Mouse (Mus musculus) stomach, embryonic 15.5 days (tissue): Measurements from ENCODE around the gene Cdrt4. TPM values are rescaled to one million over a fixed set of nuclear protein-coding genes. Genes with fewer than 3 reads are reported as not detected.

Experiments used
- ATAC-seq: fragments of 200-750 bp; cut with Nextera tagmentation; 2 replicates; pipeline ENCODE4 v1.8.0; 2017; ENCODE audit warnings: low read depth, moderate number of reproducible peaks, moderate TSS enrichment; ENCODE audit not compliant: insufficient read depth, low FRiP score
- H3K27ac ChIP-seq: fragments of 300-500 bp; sonication (generic); 2 replicates; pipeline ENCODE4 v1.5.1; 2015; ENCODE audit warnings: mild to moderate bottlenecking, inconsistent platforms
- H3K27me3 ChIP-seq: fragments of 300-500 bp; sonication (generic); replicated peaks from 2 replicates; pipeline ENCODE4 v1.6.1; 2015; ENCODE audit warnings: inconsistent platforms
- H3K36me3 ChIP-seq: fragments of 300-500 bp; sonication (generic); 2 replicates; pipeline ENCODE4 v1.6.1; 2015; ENCODE audit warnings: inconsistent platforms
- H3K4me1 ChIP-seq: fragments of 300-500 bp; sonication (generic); 2 replicates; pipeline ENCODE4 v1.6.1; 2015; ENCODE audit warnings: inconsistent platforms
- H3K4me2 ChIP-seq: fragments of 300-500 bp; sonication (generic); 2 replicates; pipeline ENCODE4 v1.6.1; 2015; ENCODE audit warnings: mild to moderate bottlenecking, inconsistent platforms
- H3K4me3 ChIP-seq: fragments of 300-500 bp; sonication (generic); replicated peaks from 2 replicates; pipeline ENCODE4 v1.5.1; 2015; ENCODE audit warnings: inconsistent platforms
- H3K9ac ChIP-seq: fragments of 300-500 bp; sonication (generic); 2 replicates; pipeline ENCODE4 v1.6.1; 2015; ENCODE audit warnings: inconsistent platforms
- H3K9me3 ChIP-seq: fragments of 300-500 bp; sonication (generic); 2 replicates; pipeline ENCODE4 v1.6.1; 2016; ENCODE audit warnings: inconsistent platforms
- WGBS: fragments of 180-500 bp; shearing (Covaris S2); methylation state at CpG from one replicate; pipeline ENCODE4 v1.1.7; 2015; 5-methylcytosine and 5-hydroxymethylcytosine counted together
- polyA plus RNA-seq: library from polyadenylated mRNA; unstranded; fragments of >200 nt; fragmentation: Nextera tagmentation; extraction: Ambion mirVana; gene quantifications from 2 replicates; pipeline ENCODE4 v1.2.1, GENCODE M21; 2015

Gene Cdrt4
- polyA plus RNA-seq, 1 experiment from 2014 or later, result 0.19 TPM

GRCm38 (mm10) chr11:63026651-63027141, 75.7 kb downstream of the Cdrt4 start:
- H3K9ac ChIP-seq, result no peak overlapping the region
- 74% methylated on average over 9 of the region's 9 CpGs for WGBS
- H3K36me3 ChIP-seq, result no peaks in the 10 kb centered on the region
- no peaks in the 10 kb centered on the region for H3K9me3 ChIP-seq
- H3K27ac ChIP-seq, result peak overlapping the region; percentile 62; the same call in 1 of the 2 replicates
- no peak overlapping the region for H3K4me3 ChIP-seq
- no peak overlapping the region for H3K4me2 ChIP-seq
- peaks cover 26% of the 10 kb centered on the region; the same call in 1 of the 2 replicates for H3K4me1 ChIP-seq
- H3K27me3 ChIP-seq, result no peaks in the 10 kb centered on the region
- no peak for ATAC-seq

- Histone ChIP-seq H3K4me2 (no peak overlapping the region), H3K4me3 (no peak overlapping the region), H3K9ac (no peak overlapping the region), H3K27me3 (no peaks in the 10 kb centered on the region), H3K27ac (no peak overlapping the region), H3K36me3 (no peaks in the 10 kb centered on the region), H3K9me3 (no peaks in the 10 kb centered on the region), H3K4me1 (peaks cover 26% of the 10 kb centered on the region; the same call in 1 of the 2 replicates)
- ATAC-seq, result no peak
- 90% methylated on average over 3 of the region's 3 CpGs for WGBS
Measured at GRCm38 (mm10) chr11:63028131-63028530, 77.1 kb downstream of the Cdrt4 start.

DNA sequence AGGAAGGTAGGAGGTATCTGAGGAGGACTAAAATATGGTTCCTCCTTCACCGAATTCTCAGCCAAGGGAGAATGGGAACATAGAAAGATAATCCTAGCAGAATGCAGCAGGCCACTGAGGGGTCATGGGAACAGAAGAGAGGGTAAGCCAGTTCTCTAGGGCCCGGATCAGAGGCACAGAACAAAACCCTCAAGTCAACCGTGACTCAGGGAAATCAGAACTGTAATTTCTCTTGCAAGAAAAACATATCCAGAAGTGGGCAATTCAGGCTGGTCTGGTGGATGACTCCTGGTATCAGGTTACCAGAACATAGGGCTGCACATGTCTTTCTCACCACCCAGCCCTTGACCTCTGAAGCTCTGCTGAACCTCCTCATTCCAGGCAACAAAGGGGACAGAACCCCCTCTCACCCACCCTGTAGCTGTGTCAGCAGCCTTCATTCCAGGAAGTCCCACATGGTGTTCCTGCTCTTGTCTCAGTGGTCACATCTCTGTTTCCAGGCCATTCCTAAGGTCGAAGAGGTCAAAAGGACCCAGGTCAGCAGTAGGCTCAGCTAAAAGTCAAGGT, 78.2 kb downstream of the Cdrt4 start:
- no peak overlapping the region for H3K9ac ChIP-seq
- H3K4me1 ChIP-seq, result peaks cover 16% of the 10 kb centered on the region; the same call in 1 of the 2 replicates
- H3K36me3 ChIP-seq, result no peaks in the 10 kb centered on the region
- H3K27ac ChIP-seq, result no peak overlapping the region
- H3K27me3 ChIP-seq, result no peaks in the 10 kb centered on the region
- 54% methylated on average over 4 of the region's 4 CpGs for WGBS
- no peaks in the 10 kb centered on the region for H3K9me3 ChIP-seq
- H3K4me3 ChIP-seq, result no peak overlapping the region
- no peak overlapping the region for H3K4me2 ChIP-seq
- no peak for ATAC-seq

GRCm38 (mm10) chr11:63029721-63030120, 78.7 kb downstream of the Cdrt4 start:
- no peak overlapping the region for H3K27ac ChIP-seq

GRCm38 (mm10) chr11:63035420-63036211, 84.6 kb downstream of the Cdrt4 start:
- Histone ChIP-seq H3K27ac (no peak overlapping the region), H3K9me3 (no peaks in the 10 kb centered on the region), H3K4me2 (no peak overlapping the region), H3K4me1 (no peaks in the 10 kb centered on the region), H3K9ac (no peak overlapping the region), H3K27me3 (no peaks in the 10 kb centered on the region), H3K4me3 (no peak overlapping the region), H3K36me3 (no peaks in the 10 kb centered on the region)
- 61% methylated on average over 11 of the region's 11 CpGs for WGBS
- ATAC-seq, result no peak

More at GRCm38 (mm10) chr11:63029721-63030120, 78.7 kb downstream of the Cdrt4 start:
- Histone ChIP-seq H3K9me3 (no peaks in the 10 kb centered on the region), H3K4me3 (no peak overlapping the region), H3K9ac (no peak overlapping the region), H3K36me3 (no peaks in the 10 kb centered on the region), H3K4me2 (no peak overlapping the region), H3K4me1 (peaks cover 14% of the 10 kb centered on the region; the same call in 1 of the 2 replicates), H3K27me3 (no peaks in the 10 kb centered on the region)
- no peak for ATAC-seq
- WGBS, result 89% methylated on average over 6 of the region's 6 CpGs

- H3K4me1 ChIP-seq, result no peaks in the 10 kb centered on the region
- H3K27me3 ChIP-seq, result no peaks in the 10 kb centered on the region
- no peaks in the 10 kb centered on the region for H3K9me3 ChIP-seq
- no peak overlapping the region for H3K4me3 ChIP-seq
- no peak overlapping the region for H3K4me2 ChIP-seq
- WGBS, result 66% methylated on average over 12 of the region's 12 CpGs
- no peak overlapping the region for H3K27ac ChIP-seq
- H3K36me3 ChIP-seq, result no peaks in the 10 kb centered on the region
- H3K9ac ChIP-seq, result no peak overlapping the region
- no peak for ATAC-seq
Measured at GRCm38 (mm10) chr11:63040002-63040661, 89.1 kb downstream of the Cdrt4 start.

Other genes starting within 250 kb of the Cdrt4 start
- 6.7 and 7.2 TPM in 2 replicates for gene Zfp287, start 219.3 kb upstream of the Cdrt4 start, polyA plus RNA-seq
- gene Gm10428, start 198.1 kb upstream of the Cdrt4 start, polyA plus RNA-seq, result not detected in 2 replicates
- gene Zfp286, start 161.7 kb upstream of the Cdrt4 start, polyA plus RNA-seq, result 14.9 and 15.3 TPM in 2 replicates
- 13.8 and 15.6 TPM in 2 replicates for gene Trim16, start 131.0 kb upstream of the Cdrt4 start, polyA plus RNA-seq
- gene Fbxw10, start 104.1 kb upstream of the Cdrt4 start, polyA plus RNA-seq, result 0.33 and 0.41 TPM in 2 replicates
- gene Tvp23b, start 71.7 kb upstream of the Cdrt4 start, polyA plus RNA-seq, result 76.7 and 80.1 TPM in 2 replicates
- gene Tekt3, start 110.5 kb downstream of the Cdrt4 start, polyA plus RNA-seq, result not detected in 2 replicates
- 148 and 165 TPM in 2 replicates for gene Pmp22, start 177.8 kb downstream of the Cdrt4 start, polyA plus RNA-seq